Mouse (Mus musculus) CH12.LX (cell line): ENCODE measurements at regions not wholly inside any gene's neighbourhood (a gene's known extent, or its start where the extent isn't known, plus 50 kb on each side); places are given as distances from the start of the nearest gene placed in this dataset.
"Not testable (repeated sequence)": the region's sequence is repeated elsewhere in the genome, so short reads cannot be mapped to it uniquely, and the experiment has no call there.

ENCODE experiments used
- DNase-seq: peaks from one replicate; pipeline ENCODE4 v3.0.0-alpha.2; 2013; ENCODE audit errors: extremely low read depth
- H3K27ac ChIP-seq: 2 replicates; pipeline ENCODE4 v1.5.1; 2012; ENCODE audit warnings: low read depth, mild to moderate bottlenecking, control low read depth, moderate library complexity; ENCODE audit not compliant: insufficient read depth
- H3K27me3 ChIP-seq: replicated peaks from 2 replicates; pipeline ENCODE3; 2012; ENCODE audit warnings: inconsistent platforms
- H3K36me3 ChIP-seq, 2 experiments: replicated peaks in 1 of 2; 2 replicates each; pipeline versions ENCODE3 to v1.6.1; 2012; ENCODE audit warnings: inconsistent platforms in 1 of 2, low read length in 1 of 2, mild to moderate bottlenecking in 1 of 2, mixed read lengths in 1 of 2, moderate library complexity in 1 of 2; ENCODE audit not compliant: control insufficient read depth in 1 of 2, insufficient read depth in 1 of 2
- H3K4me1 ChIP-seq, 2 experiments: 2 replicates each; pipeline ENCODE4 v1.6.1; 2012; ENCODE audit warnings: inconsistent platforms in 1 of 2, moderate library complexity in 1 of 2; ENCODE audit not compliant: insufficient read depth in 2 of 2, control insufficient read depth in 1 of 2
- H3K4me2 ChIP-seq: 2 replicates; pipeline ENCODE4 v1.6.1; 2012; ENCODE audit warnings: low read depth, mild to moderate bottlenecking, control low read depth; ENCODE audit not compliant: poor library complexity, insufficient read depth, severe bottlenecking
- H3K4me3 ChIP-seq, 3 experiments: fragments of 150-350 bp in 1 of 3; sonication (generic) in 1 of 3; replicated peaks in 1 of 3; 2 replicates each; pipeline versions ENCODE3 to v1.5.1; 2011 to 2012; ENCODE audit warnings: low read depth in 2 of 3, low read length in 2 of 3, mild to moderate bottlenecking in 2 of 3, moderate library complexity in 2 of 3, control low read depth in 1 of 3, improper control_type of control experiment in 1 of 3, inconsistent platforms in 1 of 3, mixed read lengths in 1 of 3; ENCODE audit not compliant: poor library complexity in 1 of 3
- H3K79me2 ChIP-seq: replicated peaks from 2 replicates; pipeline ENCODE4 v1.6.1; 2012; ENCODE audit warnings: mild to moderate bottlenecking, moderate library complexity; ENCODE audit not compliant: control insufficient read depth, poor library complexity, insufficient read depth, severe bottlenecking; ENCODE audit errors: extremely low read depth
- H3K9ac ChIP-seq: 2 replicates; pipeline ENCODE4 v1.6.1; 2012; ENCODE audit warnings: low read depth, mild to moderate bottlenecking, control low read depth, moderate library complexity; ENCODE audit not compliant: insufficient read depth
- H3K9me3 ChIP-seq: replicated peaks from 2 replicates; pipeline ENCODE3; 2012; ENCODE audit warnings: low read length, inconsistent platforms, mixed read lengths
- BHLHE40 ChIP-seq: IDR thresholded peaks from 2 replicates; pipeline ENCODE4 v1.6.1; 2011; ENCODE audit warnings: mild to moderate bottlenecking, low read depth, low read length, improper control_type of control experiment
- E2F4 ChIP-seq: IDR thresholded peaks from 2 replicates; pipeline ENCODE4 v1.6.1; 2011; ENCODE audit warnings: low read depth, low read length, improper control_type of control experiment; ENCODE audit not compliant: insufficient replicate concordance
- ELF1 ChIP-seq: IDR thresholded peaks from 2 replicates; pipeline ENCODE4 v1.6.1; 2014; ENCODE audit warnings: low read depth, mild to moderate bottlenecking, inconsistent platforms, low read length, improper control_type of control experiment
- EP300 ChIP-seq: IDR thresholded peaks from 2 replicates; pipeline ENCODE4 v1.6.1; 2011; ENCODE audit warnings: low read length, improper control_type of control experiment
- IRF4 ChIP-seq: IDR thresholded peaks from 2 replicates; pipeline ENCODE4 v1.6.1; 2014; ENCODE audit warnings: low read depth, mild to moderate bottlenecking, inconsistent platforms, low read length, improper control_type of control experiment
- MAZ ChIP-seq: IDR thresholded peaks from 2 replicates; pipeline ENCODE4 v1.6.1; 2012; ENCODE audit warnings: low read depth, mild to moderate bottlenecking, inconsistent platforms, low read length, improper control_type of control experiment, moderate library complexity
- MEF2A ChIP-seq: IDR thresholded peaks from 2 replicates; pipeline ENCODE4 v1.6.1; 2014; ENCODE audit warnings: low read depth, mild to moderate bottlenecking, inconsistent platforms, low read length, improper control_type of control experiment, borderline replicate concordance
- NELFE ChIP-seq: IDR thresholded peaks from 2 replicates; pipeline ENCODE4 v1.6.1; 2011; ENCODE audit warnings: low read depth, low read length, improper control_type of control experiment
- PAX5 ChIP-seq: IDR thresholded peaks from 2 replicates; pipeline ENCODE4 v1.6.1; 2012; ENCODE audit warnings: low read length, inconsistent platforms, mixed read lengths
- POLR2A ChIP-seq: IDR thresholded peaks from 2 replicates; pipeline ENCODE4 v1.6.1; 2011; ENCODE audit warnings: low read depth, mild to moderate bottlenecking, improper control_type of control experiment, low read length
- RAD21 ChIP-seq: IDR thresholded peaks from 2 replicates; pipeline ENCODE4 v1.6.1; 2011; ENCODE audit warnings: low read depth, mild to moderate bottlenecking, low read length, improper control_type of control experiment, moderate library complexity
- dilution Hi-C: fragments of 300-500 bp; cut with MboI; formaldehyde crosslinking; loops from 2 replicates; pipeline ENCODE4 v1.14.3; 2020; ENCODE audit warnings: low sequenced_read_pairs; ENCODE audit not compliant: extremely low pct_unique_long_range_greater_than_20kb, extremely low pct_ligation_motif_present
- in situ Hi-C: fragments of 300-500 bp; cut with MboI; formaldehyde crosslinking; loops from 3 replicates; pipeline ENCODE4 v1.14.3; 2019; ENCODE audit warnings: low sequenced_read_pairs, low pct_ligation_motif_present, low pct_unique_long_range_greater_than_20kb, mixed read lengths

DNA sequence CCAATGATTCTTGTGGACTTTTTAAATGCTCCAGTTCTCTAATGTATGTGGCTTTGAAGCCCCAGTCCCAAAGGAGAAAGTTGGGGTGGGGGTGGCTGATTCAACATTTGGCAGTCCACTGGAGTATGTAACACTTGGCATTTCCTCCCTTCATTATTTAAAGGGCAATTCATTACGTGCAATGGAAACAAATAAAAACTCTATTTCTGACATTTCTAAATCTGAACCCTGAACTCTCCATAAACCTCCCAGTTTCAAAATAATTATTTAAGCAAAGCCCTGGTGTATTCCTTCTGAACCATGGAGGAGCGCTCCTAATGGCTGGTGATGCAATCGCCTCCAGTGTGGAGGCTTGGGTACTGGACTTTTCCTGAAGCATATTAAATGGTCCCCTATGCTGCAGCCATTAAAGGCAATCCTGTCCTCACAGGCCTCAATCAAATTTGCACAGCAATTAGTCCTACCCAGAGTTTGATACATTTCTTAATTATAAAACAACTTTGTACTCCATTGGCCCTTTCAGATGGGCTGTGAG is 235.4 kb downstream of the Sorl1 start:
- Histone ChIP-seq H3K9me3 (no peaks in the 10 kb centered on the region), H3K36me3 (no peaks in the 10 kb centered on the region), H3K4me2 (no peak overlapping the region), H3K27ac (no peak overlapping the region), H3K4me3 (no peak overlapping the region), H3K9ac (no peak overlapping the region), H3K79me2 (no peaks in the 10 kb centered on the region), H3K27me3 (no peaks in the 10 kb centered on the region), H3K4me1 (peaks cover 0 to 6% of the 10 kb centered on the region in 2 experiments; a peak in 1 of 4 replicates)
- in situ Hi-C loops: no loop called here
- no peak for DNase-seq
- TF ChIP-seq MEF2A (no peak), NELFE (no peak), ELF1 (no peak), BHLHE40 (no peak), E2F4 (no peak)
- dilution Hi-C loops: no loop called here

DNA sequence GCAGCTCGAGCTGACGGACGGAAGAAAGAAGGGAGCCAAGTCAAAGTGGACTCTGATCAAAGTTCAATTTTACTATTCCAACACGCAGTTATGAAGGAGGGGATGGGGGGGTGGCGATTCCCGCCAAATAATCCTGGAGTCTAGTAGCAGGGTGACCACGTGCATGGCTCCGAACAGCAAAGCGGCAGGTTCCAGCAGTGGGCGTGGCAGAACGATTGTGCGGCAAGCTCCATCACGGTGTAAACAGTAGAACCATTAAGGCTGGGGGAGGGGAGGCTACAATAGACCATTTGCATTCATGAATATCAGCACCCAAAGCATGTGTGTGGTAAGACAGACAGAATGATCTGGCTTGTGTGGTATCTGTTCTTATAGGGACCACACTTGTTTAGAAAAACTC is 237.6 kb downstream of the Sorl1 start:
- H3K9me3 ChIP-seq, H3K4me3 ChIP-seq, dilution Hi-C loops, H3K4me1 ChIP-seq, H3K36me3 ChIP-seq, H3K4me2 ChIP-seq, H3K9ac ChIP-seq, H3K27ac ChIP-seq, H3K79me2 ChIP-seq, DNase-seq, H3K27me3 ChIP-seq, in situ Hi-C loops: not testable (repeated sequence)

DNA sequence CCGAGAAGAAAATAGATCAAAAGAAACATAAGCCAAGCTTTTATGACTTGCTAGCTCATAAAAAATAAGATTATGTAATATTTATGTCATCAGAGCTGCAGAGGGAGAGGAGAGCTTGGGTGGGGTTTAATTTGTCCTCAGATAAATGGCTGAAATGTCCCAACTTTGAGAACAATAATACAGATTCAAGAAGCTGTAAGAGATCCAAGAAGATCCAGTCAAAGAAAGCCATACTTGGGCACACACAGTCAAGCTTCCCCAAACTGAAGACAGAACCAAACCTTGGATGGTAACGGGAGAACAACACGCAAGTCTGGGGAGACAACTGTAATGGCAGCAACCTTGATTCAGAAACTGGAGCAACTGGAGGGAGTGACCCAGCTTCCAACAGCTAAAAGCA is 243.6 kb downstream of the Sorl1 start:
- in situ Hi-C loops: no loop called here
- H3K4me1 ChIP-seq: peaks cover 5 to 14% of the 10 kb centered on the region in 2 experiments; a peak in 3 of 4 replicates
- no peak overlapping the region for H3K4me3 ChIP-seq
- H3K9ac ChIP-seq: no peak overlapping the region
- H3K79me2 ChIP-seq: no peaks in the 10 kb centered on the region
- H3K4me2 ChIP-seq: no peak overlapping the region
- dilution Hi-C loops: no loop called here
- no peak for DNase-seq
- TF ChIP-seq NELFE (no peak), MAZ (no peak), RAD21 (no peak), E2F4 (no peak), POLR2A (no peak), PAX5 (no peak), IRF4 (no peak), EP300 (no peak)
- TF ChIP-seq, all 38 proteins: peak for 0
- no peaks in the 10 kb centered on the region for H3K9me3 ChIP-seq
- no peaks in the 10 kb centered on the region for H3K27me3 ChIP-seq
- no peak overlapping the region for H3K27ac ChIP-seq
- H3K36me3 ChIP-seq: no peaks in the 10 kb centered on the region
